Mouse (Mus musculus) hindbrain, embryonic 16.5 days (tissue): ENCODE data around the gene Gsn. TPM values are rescaled to one million over a fixed set of nuclear protein-coding genes. Genes with fewer than 3 reads are reported as not detected.

Experiments used
- ATAC-seq: fragments of 200-750 bp; cut with Nextera tagmentation; 2 replicates; pipeline ENCODE4 v1.8.0; 2017; ENCODE audit warnings: moderate TSS enrichment, moderate library complexity
- H3K27ac ChIP-seq: fragments of 300-500 bp; sonication (generic); 2 replicates; pipeline ENCODE4 v1.5.1; 2014; ENCODE audit warnings: low read depth, mild to moderate bottlenecking, control low read depth, low read length, moderate library complexity
- H3K27me3 ChIP-seq: fragments of 300-500 bp; sonication (generic); replicated peaks from 2 replicates; pipeline ENCODE4 v1.6.1; 2014; ENCODE audit warnings: low read length; ENCODE audit not compliant: control insufficient read depth, insufficient read depth
- H3K36me3 ChIP-seq: fragments of 300-500 bp; sonication (generic); 2 replicates; pipeline ENCODE4 v1.6.1; 2014; ENCODE audit warnings: mild to moderate bottlenecking, low read length, moderate library complexity, mixed read lengths; ENCODE audit not compliant: control insufficient read depth, insufficient read depth
- H3K4me1 ChIP-seq: fragments of 300-500 bp; sonication (generic); 2 replicates; pipeline ENCODE4 v1.6.1; 2014; ENCODE audit warnings: low read depth, low read length; ENCODE audit not compliant: control insufficient read depth, insufficient read depth
- H3K4me2 ChIP-seq: fragments of 300-500 bp; sonication (generic); 2 replicates; pipeline ENCODE4 v1.6.1; 2014; ENCODE audit warnings: mild to moderate bottlenecking, low read length, control low read depth, moderate library complexity
- H3K4me3 ChIP-seq: fragments of 300-500 bp; sonication (generic); 2 replicates; pipeline ENCODE4 v1.5.1; 2014; ENCODE audit warnings: mild to moderate bottlenecking, low read length, control low read depth, moderate library complexity
- H3K9ac ChIP-seq: fragments of 300-500 bp; sonication (generic); 2 replicates; pipeline ENCODE4 v1.6.1; 2014; ENCODE audit warnings: low read depth, mild to moderate bottlenecking, control low read depth, low read length, moderate library complexity
- H3K9me3 ChIP-seq: fragments of 300-500 bp; sonication (generic); 2 replicates; pipeline ENCODE4 v1.6.1; 2014; ENCODE audit warnings: mild to moderate bottlenecking, low read length, moderate library complexity; ENCODE audit not compliant: control insufficient read depth
- WGBS: fragments of 180-500 bp; shearing (Covaris S2); extraction: QIAGEN DNeasy Blood & Tissue Kit; methylation state at CpG from one replicate; pipeline ENCODE4 v1.1.7; 2014; 5-methylcytosine and 5-hydroxymethylcytosine counted together
- polyA plus RNA-seq: library from polyadenylated mRNA; unstranded; fragments of >200 nt; fragmentation: Nextera tagmentation; extraction: Ambion mirVana; gene quantifications from 2 replicates; pipeline ENCODE4 v1.2.1, GENCODE M21; 2015

Gsn gene
- polyA plus RNA-seq, 1 experiment from 2014 or later: 31.6 TPM

- no peak for ATAC-seq
- Histone ChIP-seq H3K4me3 (no peak overlapping the region), H3K4me2 (no peak overlapping the region), H3K9ac (no peak overlapping the region), H3K27ac (no peak overlapping the region), H3K9me3 (no peaks in the 10 kb centered on the region), H3K4me1 (peaks cover 7% of the 10 kb centered on the region), H3K27me3 (no peaks in the 10 kb centered on the region; the same call in 1 of the 2 replicates), H3K36me3 (no peaks in the 10 kb centered on the region)
- 53% methylated on average over 13 of the region's 13 CpGs for WGBS
These were observed 3.3 kb downstream of the Gsn start for GRCm38 (mm10) chr2:35259338-35260080.

GRCm38 (mm10) chr2:35260291-35260690 is 4.1 kb downstream of the Gsn start:
- 70% methylated on average over 1 of the region's 1 CpGs for WGBS
- no peak overlapping the region for H3K4me2 ChIP-seq
- no peaks in the 10 kb centered on the region for H3K9me3 ChIP-seq
- ATAC-seq: no peak
- H3K4me3 ChIP-seq: no peak overlapping the region
- no peak overlapping the region for H3K27ac ChIP-seq
- peaks cover 7% of the 10 kb centered on the region for H3K4me1 ChIP-seq
- no peaks in the 10 kb centered on the region; the same call in 1 of the 2 replicates for H3K27me3 ChIP-seq
- no peaks in the 10 kb centered on the region for H3K36me3 ChIP-seq
- H3K9ac ChIP-seq: no peak overlapping the region

DNA sequence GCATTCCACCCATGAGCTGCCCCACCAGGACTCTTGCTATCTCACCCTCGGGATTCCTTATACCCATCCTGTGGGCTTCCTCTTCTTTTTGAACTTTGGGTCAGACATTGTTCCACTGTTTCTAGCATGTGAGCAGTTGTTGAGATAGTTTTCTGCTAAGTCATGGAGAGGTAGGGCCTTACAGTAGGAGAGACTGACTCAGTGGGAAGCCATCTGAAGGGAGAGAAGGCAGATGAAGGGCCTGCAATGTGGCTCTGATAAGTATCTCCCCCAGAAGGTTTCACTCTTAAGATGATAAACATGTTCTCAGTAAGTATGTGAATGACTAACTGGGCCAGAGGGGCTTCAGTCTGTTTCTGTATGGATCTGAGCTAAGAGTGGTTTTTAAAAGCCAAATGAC is 7.9 kb downstream of the Gsn start:
- no peaks in the 10 kb centered on the region for H3K4me1 ChIP-seq
- whole genome bisulfite sequencing: 86% methylated on average over 1 of the region's 1 CpGs
- no peaks in the 10 kb centered on the region for H3K27me3 ChIP-seq
- no peak for ATAC-seq
- no peaks in the 10 kb centered on the region for H3K9me3 ChIP-seq
- H3K36me3 ChIP-seq: no peaks in the 10 kb centered on the region
- H3K4me2 ChIP-seq: no peak overlapping the region
- no peak overlapping the region for H3K9ac ChIP-seq
- no peak overlapping the region for H3K27ac ChIP-seq
- no peak overlapping the region for H3K4me3 ChIP-seq

- Histone ChIP-seq H3K9me3 (no peaks in the 10 kb centered on the region), H3K4me2 (no peak overlapping the region), H3K4me3 (no peak overlapping the region), H3K9ac (no peak overlapping the region), H3K4me1 (peaks cover under 1% of the 10 kb centered on the region; the same call in 1 of the 2 replicates), H3K36me3 (no peaks in the 10 kb centered on the region), H3K27ac (no peak overlapping the region), H3K27me3 (no peaks in the 10 kb centered on the region)
- 41% methylated on average over 8 of the region's 8 CpGs for WGBS
- ATAC-seq: peak; percentile 88
These were observed 9.1 kb downstream of the Gsn start for GRCm38 (mm10) chr2:35265296-35265695.

DNA sequence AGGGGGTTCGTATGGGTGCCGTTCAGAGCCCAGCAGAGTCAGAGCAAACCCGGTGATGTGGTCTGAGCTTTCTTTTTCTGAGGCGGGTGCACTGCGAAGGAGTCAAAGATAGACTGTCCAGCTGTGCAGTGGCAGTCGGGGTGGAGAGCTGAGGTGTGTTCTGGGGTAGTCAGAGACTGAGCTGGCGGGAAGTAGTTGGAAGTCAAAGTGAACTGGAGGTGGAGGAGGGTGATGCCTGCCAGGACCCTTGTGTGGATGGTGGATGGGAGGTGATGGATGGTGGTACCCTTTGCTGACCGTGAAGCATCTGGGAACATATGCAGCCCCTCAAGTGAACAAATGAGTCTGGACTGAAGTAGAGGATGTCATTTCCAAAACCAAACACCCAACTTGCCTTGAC is 9.6 kb downstream of the Gsn start:
- Histone ChIP-seq H3K4me1 (peaks cover 3% of the 10 kb centered on the region; the same call in 1 of the 2 replicates), H3K36me3 (no peaks in the 10 kb centered on the region), H3K27ac (no peak overlapping the region), H3K27me3 (no peaks in the 10 kb centered on the region), H3K4me3 (no peak overlapping the region), H3K4me2 (no peak overlapping the region), H3K9me3 (no peaks in the 10 kb centered on the region), H3K9ac (no peak overlapping the region)
- no peak for ATAC-seq
- 86% methylated on average over 8 of the region's 8 CpGs for WGBS

DNA sequence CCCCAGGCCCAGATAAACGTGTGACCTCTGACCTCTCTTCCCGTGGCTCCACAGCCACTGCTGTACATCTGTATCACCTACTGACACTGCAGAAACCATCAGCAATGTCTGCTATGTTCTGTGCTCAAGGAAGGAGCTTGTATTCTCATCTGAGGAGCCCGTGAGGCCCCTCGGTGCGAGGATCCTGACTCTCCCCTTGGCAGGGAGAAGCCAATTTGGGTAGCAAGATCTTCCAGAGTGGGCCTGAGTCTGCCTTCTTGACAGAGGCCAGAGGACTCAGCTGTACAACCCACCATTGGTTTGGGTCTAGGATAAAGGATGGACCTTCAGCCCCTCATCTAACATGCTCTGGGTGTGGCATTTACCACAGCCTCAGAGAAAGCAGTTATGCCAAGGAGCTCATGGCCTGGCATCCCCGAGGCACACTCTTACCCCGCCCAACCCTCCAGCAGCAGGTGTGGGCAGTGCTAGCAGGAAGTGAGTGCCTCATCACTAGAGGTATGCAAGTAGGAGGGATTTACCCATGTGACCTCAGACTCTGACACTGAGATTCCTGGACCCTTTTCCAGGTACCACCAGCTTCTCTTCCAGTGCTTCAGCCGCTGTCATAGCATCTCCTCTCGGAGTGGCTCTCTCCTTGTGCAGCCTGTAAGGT is 10.2 kb downstream of the Gsn start:
- 82% methylated on average over 9 of the region's 9 CpGs for WGBS
- Histone ChIP-seq H3K4me2 (no peak overlapping the region), H3K9me3 (no peaks in the 10 kb centered on the region), H3K27me3 (no peaks in the 10 kb centered on the region), H3K27ac (no peak overlapping the region), H3K9ac (no peak overlapping the region), H3K4me1 (peaks cover 3% of the 10 kb centered on the region; the same call in 1 of the 2 replicates), H3K4me3 (no peak overlapping the region), H3K36me3 (no peaks in the 10 kb centered on the region)
- no peak for ATAC-seq

GRCm38 (mm10) chr2:35267156-35267875 is 11.1 kb downstream of the Gsn start:
- Histone ChIP-seq H3K9me3 (no peaks in the 10 kb centered on the region), H3K27me3 (no peaks in the 10 kb centered on the region), H3K4me1 (peaks cover 3% of the 10 kb centered on the region; the same call in 1 of the 2 replicates), H3K27ac (no peak overlapping the region), H3K4me2 (no peak overlapping the region), H3K4me3 (no peak overlapping the region), H3K36me3 (no peaks in the 10 kb centered on the region), H3K9ac (no peak overlapping the region)
- WGBS: 88% methylated on average over 13 of the region's 13 CpGs
- no peak for ATAC-seq

GRCm38 (mm10) chr2:35267876-35268566 is 11.8 kb downstream of the Gsn start:
- no peak for ATAC-seq
- H3K36me3 ChIP-seq: no peaks in the 10 kb centered on the region
- no peaks in the 10 kb centered on the region for H3K9me3 ChIP-seq
- peaks cover 3% of the 10 kb centered on the region; the same call in 1 of the 2 replicates for H3K4me1 ChIP-seq
- H3K27me3 ChIP-seq: no peaks in the 10 kb centered on the region
- no peak overlapping the region for H3K27ac ChIP-seq
- WGBS: 76% methylated on average over 10 of the region's 10 CpGs
- H3K9ac ChIP-seq: no peak overlapping the region
- no peak overlapping the region for H3K4me3 ChIP-seq
- no peak overlapping the region for H3K4me2 ChIP-seq
